Mouse (Mus musculus) heart, postnatal 36 days (tissue): ENCODE data around the gene Kbtbd8. TPM values are rescaled to one million over a fixed set of nuclear protein-coding genes. Genes with fewer than 3 reads are reported as not detected.

ENCODE experiments used
- DNase-seq, 2 experiments: peaks; one replicate each; pipeline ENCODE4 v3.0.0; 2021 to 2022
- intact Hi-C: fragments of 180-260 bp; cut with DNase I; formaldehyde crosslinking; loops from one replicate; pipeline ENCODE4 v1.15.1; 2025
- total RNA-seq, 2 experiments: library from RNA; stranded (reverse); gene quantifications; 2 replicates each; pipeline ENCODE4 v1.2.3; 2021

The Kbtbd8 gene
- total RNA-seq, 2 experiments from 2014 or later = 1.1 to 1.3 TPM

DNA sequence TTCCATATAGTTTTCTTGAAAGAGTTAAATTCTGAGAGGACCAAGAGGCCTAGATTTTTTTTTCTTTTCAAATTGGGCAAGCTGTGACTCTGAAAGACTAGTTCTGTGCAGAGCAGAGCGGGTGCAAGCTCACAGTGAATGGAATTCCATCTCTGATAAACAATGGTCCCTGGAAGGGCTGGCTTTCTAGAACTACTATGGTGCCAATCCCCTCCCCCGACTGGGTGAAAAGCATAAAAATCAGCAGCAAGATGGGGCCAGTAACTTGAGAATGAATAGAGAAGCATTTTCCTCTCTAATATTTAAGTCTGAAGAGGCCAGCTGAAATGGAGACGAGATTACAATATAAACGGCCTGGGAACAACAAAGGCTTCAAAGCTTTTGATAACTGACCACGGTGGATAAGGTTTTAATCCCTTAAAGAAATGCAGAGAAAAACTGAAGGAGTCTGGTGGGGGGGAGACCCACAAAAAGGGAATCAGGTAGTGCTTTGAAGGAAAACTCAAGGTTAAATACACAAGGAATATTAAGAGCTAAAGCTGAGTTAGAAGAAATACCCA, 50.7 kb downstream of the Kbtbd8 start:
- intact Hi-C loops = no loop called here
- DNase-seq = no peak

DNA sequence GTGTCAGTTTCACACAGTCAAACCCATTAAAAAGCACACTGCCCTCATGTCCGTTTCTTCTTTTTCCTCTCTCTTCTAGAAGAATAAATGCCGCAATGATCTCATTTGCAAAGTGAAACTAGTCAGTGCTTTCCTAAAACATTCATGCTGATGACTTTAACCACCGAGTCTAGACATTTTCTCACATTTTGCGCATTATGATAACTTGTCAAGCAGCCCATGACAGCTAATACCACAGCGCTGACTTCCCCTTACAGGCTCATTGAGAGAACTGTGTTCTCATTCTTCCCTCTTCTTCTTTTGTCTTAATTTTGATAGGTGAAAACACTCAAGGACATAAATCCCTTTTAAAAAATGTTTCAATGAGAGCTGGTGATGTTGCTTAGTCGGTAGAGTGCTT, 52.4 kb downstream of the Kbtbd8 start:
- no peak for DNase-seq
- intact Hi-C loops = no loop called here

DNA sequence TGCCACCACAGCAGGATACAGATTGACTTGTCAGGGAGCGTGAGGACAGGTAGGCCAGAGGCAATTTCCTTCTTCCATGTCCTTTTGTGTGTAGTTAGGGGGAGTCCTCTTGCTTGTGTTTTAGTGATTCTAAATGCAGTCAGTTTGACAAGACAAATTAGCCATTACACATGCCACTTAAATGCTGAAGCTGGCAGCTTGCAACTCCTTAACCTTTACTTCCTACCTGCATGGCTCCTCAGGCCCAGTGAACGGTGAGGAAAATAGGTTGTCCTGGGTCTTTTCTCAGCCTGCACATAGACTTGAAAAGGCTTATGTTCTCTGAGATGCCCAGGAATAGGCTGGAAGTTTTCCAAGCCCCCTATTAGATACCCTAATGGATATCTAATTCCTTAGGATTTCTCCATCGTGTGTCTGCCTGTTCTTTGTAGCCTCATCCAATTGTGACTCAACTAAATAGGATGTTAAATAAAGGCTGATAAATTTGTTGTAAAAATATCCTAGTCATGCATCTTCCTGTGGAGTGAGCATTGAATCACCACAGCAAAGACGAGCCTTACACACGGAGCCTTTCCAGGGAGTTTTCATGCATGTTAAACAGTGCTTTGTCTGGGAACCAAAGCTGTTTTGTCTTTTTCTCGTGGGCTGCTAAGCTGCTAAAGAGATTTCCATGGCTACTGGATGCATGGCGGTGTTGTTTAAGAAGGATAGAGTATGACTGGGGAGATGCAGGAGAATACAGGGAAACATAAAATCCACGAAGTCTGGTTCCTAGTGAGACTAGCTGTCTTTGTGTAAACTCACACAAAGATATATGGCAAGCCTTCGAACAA, 57.5 kb downstream of the Kbtbd8 start:
- intact Hi-C loops = no loop called here
- no peak for DNase-seq

Other genes starting within 250 kb of the Kbtbd8 start
- gene Gm10234, start 204.9 kb downstream of the Kbtbd8 start, total RNA-seq = not detected